Mouse (Mus musculus): ENCODE data around the gene Rgs10.

Gene Rgs10

DNA sequence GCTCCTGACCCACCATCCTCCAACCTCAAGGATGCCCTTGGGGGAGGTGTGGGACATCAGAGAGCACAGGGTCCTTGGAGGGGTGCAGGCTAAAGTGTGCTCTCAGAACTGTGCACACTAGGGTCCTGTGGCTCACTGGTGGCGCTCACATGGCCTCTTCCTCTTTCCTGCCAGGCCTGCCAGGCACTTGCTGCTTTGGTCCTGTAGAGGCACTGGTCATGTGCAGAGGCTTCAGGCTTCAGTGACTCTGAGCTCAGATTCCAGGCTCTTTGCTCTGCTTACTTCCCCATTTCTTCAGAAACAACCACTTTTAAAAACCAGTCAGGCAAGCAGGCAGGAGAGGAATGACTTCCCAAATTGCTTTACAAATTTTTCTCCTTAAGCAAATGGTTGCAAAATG is 85.7 kb downstream of the Rgs10 start:
- DNase-seq, result peak; percentile 39

DNA sequence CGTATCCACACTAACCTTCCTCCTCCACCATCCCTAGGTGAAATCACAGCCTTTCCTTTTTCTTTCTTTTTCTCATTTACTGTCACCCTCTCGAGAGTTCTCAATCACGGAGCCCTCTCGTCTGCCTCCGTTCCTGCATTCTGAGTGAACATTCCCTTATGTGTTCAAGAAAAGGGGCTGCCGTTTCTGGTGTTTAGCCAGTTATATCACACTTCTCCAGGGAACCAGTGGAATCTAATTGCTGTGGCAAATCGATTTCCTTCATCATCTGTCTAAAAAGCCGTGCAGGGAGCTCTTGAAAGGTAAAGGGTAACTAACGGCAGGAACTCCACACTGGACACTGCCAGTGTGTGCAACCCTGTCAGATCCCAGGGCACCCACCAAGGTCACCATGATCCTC is 87.6 kb downstream of the Rgs10 start:
- DNase-seq, result no peak

DNA sequence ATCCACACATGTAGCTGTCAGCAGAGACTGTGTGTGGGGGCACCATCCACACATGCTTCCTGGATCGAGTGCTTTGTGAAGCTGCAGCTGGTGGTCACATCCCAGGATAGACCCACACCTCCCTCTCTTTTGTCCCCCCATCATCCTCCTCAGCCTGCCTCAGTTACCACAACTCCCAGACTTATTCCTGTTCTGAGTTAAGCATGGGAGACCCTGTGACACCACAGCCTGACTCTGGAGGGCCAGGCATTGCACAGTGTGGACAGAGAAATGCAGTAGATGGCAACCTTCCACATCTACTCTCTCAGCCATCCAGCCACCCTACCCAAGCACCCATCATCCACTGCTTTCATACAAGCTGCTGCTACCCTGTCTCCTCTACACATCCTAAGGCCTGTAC is 93.6 kb downstream of the Rgs10 start:
- DNase-seq, result no peak
